Mouse (Mus musculus) heart, adult 2 months (tissue): ENCODE data around the gene Slco3a1.

ENCODE experiments used
- CTCF ChIP-seq: fragments of 200-600 bp; IDR thresholded peaks from 2 replicates; pipeline ENCODE4 v1.8.1; 2022; ENCODE audit warnings: antibody characterized with exemption, mild to moderate bottlenecking, moderate library complexity
- EP300 ChIP-seq: fragments of 200-500 bp; IDR thresholded peaks from 2 replicates; pipeline ENCODE4 v1.6.1; 2011; ENCODE audit warnings: low read depth, low read length, control low read depth; ENCODE audit not compliant: insufficient read depth
- POLR2A ChIP-seq: fragments of 200-500 bp; IDR thresholded peaks from 2 replicates; pipeline ENCODE4 v1.6.1; 2011; ENCODE audit warnings: mild to moderate bottlenecking, low read depth, low read length, control low read depth; ENCODE audit not compliant: insufficient read depth

GRCm38 (mm10) chr7:74425941-74426340, 128.6 kb downstream of the Slco3a1 start:
- no peak for TF ChIP-seq POLR2A
- TF ChIP-seq CTCF = no peak
- no peak for TF ChIP-seq EP300
